Mouse (Mus musculus): ENCODE measurements at regions not wholly inside any gene's neighbourhood (a gene's known extent, or its start where the extent isn't known, plus 50 kb on each side); places are given as distances from the start of the nearest gene placed in this dataset.

DNA sequence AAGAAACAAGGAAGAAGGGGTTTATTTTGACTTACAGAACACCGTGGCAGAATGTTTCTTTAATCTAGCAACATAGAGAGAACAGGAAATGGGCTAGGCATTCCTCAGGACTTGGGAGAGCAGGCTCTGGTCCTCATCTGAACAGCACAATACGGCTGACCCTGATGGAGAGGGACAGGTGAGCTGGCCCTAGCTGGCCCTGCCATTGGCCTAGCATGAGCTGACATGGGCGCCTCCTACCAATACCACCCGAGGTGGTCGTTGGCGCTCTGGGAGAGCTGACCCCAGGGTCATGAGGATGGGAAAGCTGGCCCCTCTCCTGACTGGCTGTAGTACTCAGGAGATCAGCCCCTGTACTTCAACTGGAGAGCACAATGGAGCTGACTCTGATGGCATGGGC lies 718.4 kb upstream of the Tbl1xr1 start:
- TF ChIP-seq CTCF (conservative IDR thresholded peaks at IDR 0.05; ENCODE audit: low read length) = no peak
- no peak for TF ChIP-seq NANOG (IDR thresholded peaks at IDR 0.05; ENCODE audit: borderline replicate concordance, low read length)

All from E14TG2a.4 (cell line).